Comparison of ENCODE assay signal across 9 mouse cellular contexts in the genomic region with DNA sequence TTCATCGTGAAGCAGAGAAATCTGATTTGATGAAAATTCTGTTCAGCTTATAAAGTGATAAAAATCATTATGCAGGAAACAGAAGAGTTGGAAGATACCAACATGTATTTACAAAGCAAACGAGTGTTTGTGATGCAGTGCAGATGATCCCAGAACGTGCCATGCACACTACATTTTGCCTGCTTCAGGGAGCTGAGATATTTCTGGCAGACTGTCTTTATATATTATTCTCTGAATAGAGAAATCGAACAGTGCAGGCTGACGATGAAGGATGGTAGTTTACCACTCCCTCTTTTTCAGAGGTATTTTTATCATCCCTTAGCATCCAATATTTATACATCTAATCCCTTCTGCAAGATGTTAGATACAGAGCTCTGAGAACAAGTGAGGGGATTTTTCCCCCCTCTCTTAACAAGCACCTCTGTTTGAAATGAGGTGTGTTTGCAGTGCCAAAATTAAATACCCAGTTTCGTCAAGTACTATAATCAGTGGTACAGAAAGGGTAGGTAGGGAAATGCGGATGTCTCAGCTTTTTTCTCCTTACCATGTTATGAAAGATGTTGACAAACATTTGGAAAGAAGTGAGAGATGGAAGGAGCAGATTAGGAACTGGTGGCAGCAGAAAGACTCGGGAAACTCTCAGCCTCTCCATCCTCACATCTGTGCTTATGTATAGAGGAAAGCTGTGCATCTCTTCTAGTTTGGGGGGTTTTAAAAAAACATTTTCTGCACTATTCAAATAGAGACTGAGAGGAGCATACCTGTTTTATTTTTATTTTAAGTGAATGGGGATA. TPM values are rescaled to one million over a fixed set of nuclear protein-coding genes. Genes with fewer than 3 reads are reported as not detected.
DNase-seq lines count a peak whose midpoint lies in the region; ATAC-seq lines count a peak whose summit lies in the region.
"Had no signal": no experiment of that assay in that cellular context is flagged by ENCODE, and none has a peak within 500 bp of the region (broad histone marks: within the 10 kb centered on the region; RNA-seq: fewer than 3 reads in every experiment).

Gene Robo1, plus strand, starts transcription at position 770 of the 794 bp plus-strand sequence.

- H3K36me3 ChIP-seq in kidney, embryonic 15.5 days: no peaks in the 10 kb centered on the region
- H3K36me3 ChIP-seq in hindbrain, embryonic 14.5 days (replicated peaks; ENCODE audit: control insufficient read depth, insufficient read depth): no peaks in the 10 kb centered on the region
- H3K36me3 ChIP-seq in midbrain, embryonic 11.5 days (ENCODE audit: control insufficient read depth, insufficient read depth, low read length): no peaks in the 10 kb centered on the region

- H3K4me2 ChIP-seq in kidney, embryonic 15.5 days: no peak within 1 kb of the TSS
- H3K4me2 ChIP-seq in hindbrain, embryonic 14.5 days (replicated peaks): no peak within 1 kb of the TSS
- no peak within 1 kb of the TSS for H3K4me2 ChIP-seq in midbrain, embryonic 11.5 days

- H3K27me3 ChIP-seq in kidney, embryonic 15.5 days: no peaks in the 10 kb centered on the region
- H3K27me3 ChIP-seq in hindbrain, embryonic 14.5 days (ENCODE audit: control insufficient read depth, insufficient read depth, low read length): no peaks in the 10 kb centered on the region
- no peaks in the 10 kb centered on the region for H3K27me3 ChIP-seq in midbrain, embryonic 11.5 days (ENCODE audit: control insufficient read depth, insufficient read depth, low read length)
- H3K27me3 ChIP-seq: Patski had no signal

- H3K9ac ChIP-seq in kidney, embryonic 15.5 days: no peak within 1 kb of the TSS
- no peak within 1 kb of the TSS for H3K9ac ChIP-seq in hindbrain, embryonic 14.5 days
- H3K9ac ChIP-seq in midbrain, embryonic 11.5 days (ENCODE audit: low read length): no peak within 1 kb of the TSS

- H3K27ac ChIP-seq in kidney, embryonic 15.5 days: no peak within 1 kb of the TSS
- H3K27ac ChIP-seq in hindbrain, embryonic 14.5 days: no peak within 1 kb of the TSS
- no peak within 1 kb of the TSS for H3K27ac ChIP-seq in midbrain, embryonic 11.5 days (ENCODE audit: low read depth, low read length)

- no peak within 1 kb of the TSS for H3K4me3 ChIP-seq in kidney, embryonic 15.5 days (replicated peaks)
- no peak within 1 kb of the TSS for H3K4me3 ChIP-seq in hindbrain, embryonic 14.5 days (replicated peaks; ENCODE audit: low read length)
- no peak within 1 kb of the TSS for H3K4me3 ChIP-seq in midbrain, embryonic 11.5 days (ENCODE audit: low read depth, low read length)

- H3K9me3 ChIP-seq in kidney, embryonic 15.5 days (replicated peaks): no peaks in the 10 kb centered on the region
- H3K9me3 ChIP-seq in hindbrain, embryonic 14.5 days (ENCODE audit: control insufficient read depth, low read length): no peaks in the 10 kb centered on the region
- no peaks in the 10 kb centered on the region for H3K9me3 ChIP-seq in midbrain, embryonic 11.5 days (ENCODE audit: control insufficient read depth, low read length)

- 83% methylated on average over 8 of the region's 8 CpGs for WGBS in kidney, embryonic 15.5 days
- 76% methylated on average over 8 of the region's 8 CpGs for WGBS in hindbrain, embryonic 14.5 days
- WGBS in midbrain, embryonic 11.5 days: 85% methylated on average over 8 of the region's 8 CpGs

- ATAC-seq in kidney, embryonic 15.5 days (replicated peaks; ENCODE audit: low FRiP score): no peak
- no peak for ATAC-seq in hindbrain, embryonic 14.5 days (ENCODE audit: low FRiP score)
- ATAC-seq in midbrain, embryonic 11.5 days (ENCODE audit: low FRiP score): no peak
- ATAC-seq: Patski had no signal

- DNase-seq in kidney, postnatal 25 days: no peak
- peak; percentile 30 for DNase-seq in brain, embryonic 18.5 days (ENCODE audit: low read depth, low spot score)
- DNase-seq in hindbrain, embryonic 14.5 days (ENCODE audit: low spot score): no peak
- no peak for DNase-seq in midbrain, embryonic 11.5 days (ENCODE audit: low spot score, missing footprints)
- no peak for DNase-seq in retina, postnatal 1 day
- no peak for DNase-seq in cerebellum, postnatal 10 days
- no peak for DNase-seq in cerebellum, postnatal 25 days

- H3K4me1 ChIP-seq in kidney, embryonic 15.5 days: no peaks in the 10 kb centered on the region
- no peaks in the 10 kb centered on the region for H3K4me1 ChIP-seq in hindbrain, embryonic 14.5 days (replicated peaks; ENCODE audit: control insufficient read depth, insufficient read depth, low read length)
- H3K4me1 ChIP-seq in midbrain, embryonic 11.5 days (ENCODE audit: control insufficient read depth, insufficient read depth, low read length): no peaks in the 10 kb centered on the region

RNA-seq across cellular contexts. Expression of gene Robo1, which starts in this region (rescaled TPM):
- polyA plus RNA-seq in kidney, embryonic 15.5 days (2015; fragmentation: Nextera tagmentation; extraction: Ambion mirVana): 26.0 and 28.9 TPM in 2 replicates
- 47.5 and 49.6 TPM in 2 replicates for polyA plus RNA-seq in hindbrain, embryonic 14.5 days (2014; fragmentation: Nextera tagmentation; extraction: Ambion mirVana)
- 44.4 and 50.3 TPM in 2 replicates for polyA plus RNA-seq in midbrain, embryonic 11.5 days (2014; fragmentation: Nextera tagmentation; extraction: Ambion mirVana)
- polyA plus RNA-seq: Patski had no signal
